Mouse (Mus musculus) small intestine, adult 2 months (tissue): Measurements from ENCODE around the gene Prkd3.

Experiments used
- CTCF ChIP-seq: fragments of 200-500 bp; IDR thresholded peaks from 2 replicates; pipeline ENCODE4 v1.5.1; 2012; ENCODE audit warnings: low read depth, mild to moderate bottlenecking, control low read depth, inconsistent platforms, low read length, moderate library complexity, mixed read lengths; ENCODE audit not compliant: insufficient replicate concordance, insufficient read length; ENCODE audit errors: extremely low read depth
- POLR2A ChIP-seq: fragments of 200-500 bp; IDR thresholded peaks from 2 replicates; pipeline ENCODE4 v1.6.1; 2012; ENCODE audit warnings: low read depth, mild to moderate bottlenecking, control low read depth, inconsistent platforms, low read length, moderate library complexity

DNA sequence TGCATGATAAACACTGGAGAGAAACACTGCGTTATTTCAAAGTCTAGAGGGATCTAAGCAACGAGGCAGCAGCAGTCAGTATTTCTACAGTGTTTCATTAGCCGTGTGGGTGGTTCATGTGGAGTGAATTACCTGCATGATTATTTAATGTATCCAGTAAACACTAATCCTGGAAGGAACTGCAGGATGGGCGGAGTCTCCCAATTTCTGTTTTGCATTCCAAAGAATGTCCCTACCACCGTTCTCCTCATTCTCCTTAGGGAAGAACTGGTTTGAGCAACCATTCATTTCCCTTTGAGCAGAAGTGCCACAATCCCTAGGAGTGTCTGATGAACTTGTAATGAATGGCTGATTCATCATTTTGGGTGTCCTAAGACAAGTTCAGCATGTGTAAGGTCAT, 39.6 kb upstream of the Prkd3 start:
- TF ChIP-seq CTCF (no peak), POLR2A (no peak)
